Mouse (Mus musculus): ENCODE measurements around the gene Celsr1. TPM values are rescaled to one million over a fixed set of nuclear protein-coding genes. Genes with fewer than 3 reads are reported as not detected.
"Not testable (repeated sequence)": the region's sequence is repeated elsewhere in the genome, so short reads cannot be mapped to it uniquely, and the experiment has no call there.

Gene Celsr1
- polyA plus RNA-seq, 1 experiment from 2014 or later: 0.86 TPM

DNA sequence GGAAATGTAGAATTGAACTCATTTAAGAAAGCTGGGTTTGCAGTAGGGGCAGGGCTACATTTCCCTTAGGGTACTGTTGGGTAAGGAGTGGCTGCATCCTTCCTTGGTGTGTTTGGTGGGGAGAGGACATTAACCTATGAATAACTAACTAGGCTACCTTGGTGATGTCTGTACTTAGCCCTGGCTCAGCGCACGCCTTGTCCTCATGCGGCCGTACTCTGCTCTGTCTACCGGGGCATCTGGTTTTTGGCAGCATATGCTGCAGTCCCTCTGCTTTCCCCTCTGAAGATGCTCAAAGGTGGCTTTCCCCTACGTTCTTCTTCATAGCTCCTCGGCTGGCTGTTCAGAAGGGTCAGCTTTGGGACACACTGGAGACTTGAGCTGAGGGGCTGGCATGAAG lies 156.2 kb downstream of the Celsr1 start:
- H3K4me1 ChIP-seq: peaks cover 19% of the 10 kb centered on the region
- H3K9me3 ChIP-seq (replicated peaks): no peaks in the 10 kb centered on the region
- no peak overlapping the region for H3K27ac ChIP-seq
- no peaks in the 10 kb centered on the region for H3K27me3 ChIP-seq (ENCODE audit: low read depth, poor library complexity, severe bottlenecking)
- no peak overlapping the region for H3K4me3 ChIP-seq
- no peak for DNase-seq (ENCODE audit: low spot score)
- 94% methylated on average over 7 of the region's 7 CpGs for WGBS
- H3K36me3 ChIP-seq: peaks cover 56% of the 10 kb centered on the region

- H3K27me3 ChIP-seq (ENCODE audit: low read depth, poor library complexity, severe bottlenecking): no peaks in the 10 kb centered on the region
- H3K4me3 ChIP-seq: no peak overlapping the region
- peaks cover 100% of the 10 kb centered on the region for H3K36me3 ChIP-seq
- H3K4me1 ChIP-seq: no peaks in the 10 kb centered on the region
- peak; percentile 69 for DNase-seq (ENCODE audit: low spot score)
- no peak overlapping the region for H3K27ac ChIP-seq
- 60% methylated on average over 6 of the region's 6 CpGs for WGBS
- no peaks in the 10 kb centered on the region for H3K9me3 ChIP-seq (replicated peaks)
Measured at GRCm38 (mm10) chr15:85867696-85868095, 165.9 kb downstream of the Celsr1 start.

DNA sequence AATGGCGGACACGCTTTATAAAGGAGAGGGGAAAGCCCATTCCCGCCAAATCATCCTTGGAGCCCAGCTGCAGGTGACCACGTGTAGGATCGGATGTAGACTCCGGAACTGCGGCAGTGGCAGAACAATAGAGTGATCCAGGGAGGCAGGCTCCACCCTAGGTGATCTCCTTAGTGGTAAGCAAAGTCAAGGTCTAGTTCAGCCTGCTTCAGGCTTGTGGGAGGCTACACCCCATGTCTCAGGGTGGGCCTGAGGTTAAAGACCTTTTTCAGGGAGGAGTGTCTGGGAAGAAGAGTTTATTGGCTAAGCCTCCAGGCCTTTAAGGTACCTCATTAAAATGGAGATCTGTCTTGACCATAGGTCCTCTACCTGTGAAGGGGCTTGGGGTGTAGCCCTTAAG lies 167.7 kb downstream of the Celsr1 start:
- 92% methylated on average over 7 of the region's 7 CpGs for WGBS
- H3K36me3 ChIP-seq: peaks cover 96% of the 10 kb centered on the region
- H3K4me1 ChIP-seq; H3K27me3 ChIP-seq (ENCODE audit: low read depth, poor library complexity, severe bottlenecking); H3K27ac ChIP-seq; DNase-seq (ENCODE audit: low spot score); H3K9me3 ChIP-seq (replicated peaks); H3K4me3 ChIP-seq: not testable (repeated sequence)

GRCm38 (mm10) chr15:85859490-85860031 lies 174.0 kb downstream of the Celsr1 start, which contains the start of gene Gtse1:
TSS of gene Gtse1 (plus strand) at chr15:85859745.
- Histone ChIP-seq H3K9me3 (replicated peaks) (no peaks in the 10 kb centered on the region), H3K27me3 (ENCODE audit: low read depth, poor library complexity, severe bottlenecking) (no peaks in the 10 kb centered on the region), H3K36me3 (peaks cover 35% of the 10 kb centered on the region), H3K4me1 (peaks cover 24% of the 10 kb centered on the region), H3K27ac (peak within 1 kb of the TSS; percentile 93), H3K4me3 (peak within 1 kb of the TSS; percentile 86)
- DNase-seq (ENCODE audit: low spot score): peak; percentile 91
- under 1% methylated on average over 42 of the region's 42 CpGs for WGBS

GRCm38 (mm10) chr15:85858980-85859489 lies 174.5 kb downstream of the Celsr1 start:
- WGBS: 8% methylated on average over 15 of the region's 15 CpGs
- H3K27me3 ChIP-seq (ENCODE audit: low read depth, poor library complexity, severe bottlenecking): no peaks in the 10 kb centered on the region
- H3K9me3 ChIP-seq (replicated peaks): no peaks in the 10 kb centered on the region
- H3K27ac ChIP-seq: peak overlapping the region; percentile 89
- peaks cover 30% of the 10 kb centered on the region for H3K36me3 ChIP-seq
- H3K4me1 ChIP-seq: peaks cover 24% of the 10 kb centered on the region
- H3K4me3 ChIP-seq: peak overlapping the region; percentile 86
- DNase-seq (ENCODE audit: low spot score): no peak

GRCm38 (mm10) chr15:85851656-85852392 lies 181.8 kb downstream of the Celsr1 start:
- Histone ChIP-seq H3K4me3 (no peak overlapping the region), H3K9me3 (replicated peaks) (no peaks in the 10 kb centered on the region), H3K27ac (no peak overlapping the region), H3K36me3 (peaks cover under 1% of the 10 kb centered on the region), H3K27me3 (ENCODE audit: low read depth, poor library complexity, severe bottlenecking) (no peaks in the 10 kb centered on the region), H3K4me1 (no peaks in the 10 kb centered on the region)
- 77% methylated on average over 12 of the region's 12 CpGs for WGBS
- DNase-seq (ENCODE audit: low spot score): no peak

Other genes starting within 250 kb of the Celsr1 start
- 35.2 and 35.6 TPM in 2 replicates for gene Cdpf1, start 222.1 kb downstream of the Celsr1 start, polyA plus RNA-seq (2016; fragmentation: Nextera tagmentation; extraction: Ambion mirVana)
- gene Pkdrej, start 212.0 kb downstream of the Celsr1 start, polyA plus RNA-seq (2016; fragmentation: Nextera tagmentation; extraction: Ambion mirVana): 0.03 and 0.05 TPM in 2 replicates
- gene Ttc38, start 201.5 kb downstream of the Celsr1 start, polyA plus RNA-seq (2016; fragmentation: Nextera tagmentation; extraction: Ambion mirVana): 2.8 and 3.9 TPM in 2 replicates
- gene Gtse1, start 174.0 kb downstream of the Celsr1 start, polyA plus RNA-seq (2016; fragmentation: Nextera tagmentation; extraction: Ambion mirVana): 55.4 and 56.1 TPM in 2 replicates
- 40.8 and 42.7 TPM in 2 replicates for gene Trmu, start 154.5 kb downstream of the Celsr1 start, polyA plus RNA-seq (2016; fragmentation: Nextera tagmentation; extraction: Ambion mirVana)
- 13.0 and 14.1 TPM in 2 replicates for gene Gramd4, start 23.9 kb upstream of the Celsr1 start, polyA plus RNA-seq (2016; fragmentation: Nextera tagmentation; extraction: Ambion mirVana)
- gene Cerk, start 152.4 kb upstream of the Celsr1 start, polyA plus RNA-seq (2016; fragmentation: Nextera tagmentation; extraction: Ambion mirVana): 10.5 and 13.8 TPM in 2 replicates
- 11.2 and 12.0 TPM in 2 replicates for gene Tbc1d22a, start 180.7 kb upstream of the Celsr1 start, polyA plus RNA-seq (2016; fragmentation: Nextera tagmentation; extraction: Ambion mirVana)

Measured in limb, embryonic 10.5 days (tissue).